Comparison of ENCODE assay signal across 23 mouse cellular contexts in genomic region chr7:29836816-29837215, GRCm38 (mm10). TPM values are rescaled to one million over a fixed set of nuclear protein-coding genes. Genes with fewer than 3 reads are reported as not detected.
DNase-seq lines count a peak whose midpoint lies in the region; ATAC-seq and TF ChIP-seq lines count a peak whose summit lies in the region.
"Had no signal": no experiment of that assay in that cellular context is flagged by ENCODE, and none has a peak within 500 bp of the region (broad histone marks: within the 10 kb centered on the region; RNA-seq: fewer than 3 reads in every experiment).

No protein-coding gene starts in this region.

- H3K27me3 ChIP-seq in embryonic facial prominence, embryonic 14.5 days (replicated peaks; ENCODE audit: control insufficient read depth, insufficient read depth, low read length) = no peaks in the 10 kb centered on the region
- no peaks in the 10 kb centered on the region for H3K27me3 ChIP-seq in embryonic facial prominence, embryonic 10.5 days (replicated peaks; ENCODE audit: low read depth, poor library complexity, severe bottlenecking)
- H3K27me3 ChIP-seq in C2C12 (ENCODE audit: control insufficient read depth, insufficient read depth, insufficient read length) (no peaks in the 10 kb centered on the region), myocyte (ENCODE audit: control insufficient read depth, insufficient read depth, insufficient read length) (no peaks in the 10 kb centered on the region)
- H3K27me3 ChIP-seq: embryonic facial prominence, embryonic 15.5 days; forebrain, embryonic 12.5 days; hindbrain, embryonic 13.5 days; Patski had no signal

- no peak overlapping the region for H3K4me3 ChIP-seq in embryonic facial prominence, embryonic 14.5 days (ENCODE audit: low read depth, low read length)
- no peak overlapping the region for H3K4me3 ChIP-seq in embryonic facial prominence, embryonic 10.5 days
- H3K4me3 ChIP-seq in C2C12 (ENCODE audit: insufficient read depth, poor library complexity, severe bottlenecking) = no peak overlapping the region
- no peak overlapping the region for H3K4me3 ChIP-seq in myocyte
- H3K4me3 ChIP-seq: embryonic facial prominence, embryonic 15.5 days; forebrain, embryonic 12.5 days; heart, embryonic 10.5 days; hindbrain, embryonic 13.5 days had no signal

- H3K36me3 ChIP-seq in embryonic facial prominence, embryonic 14.5 days (ENCODE audit: control insufficient read depth, insufficient read depth, low read length) = peaks cover 19% of the 10 kb centered on the region
- H3K36me3 ChIP-seq in embryonic facial prominence, embryonic 10.5 days (replicated peaks) = peaks cover 25% of the 10 kb centered on the region
- no peaks in the 10 kb centered on the region for H3K36me3 ChIP-seq in C2C12 (ENCODE audit: control insufficient read depth, insufficient read depth)
- H3K36me3 ChIP-seq in myocyte (ENCODE audit: control insufficient read depth, insufficient read depth) = peaks cover 10% of the 10 kb centered on the region

- H3K4me2 ChIP-seq in embryonic facial prominence, embryonic 14.5 days (ENCODE audit: low read depth, low read length) = no peak overlapping the region
- no peak overlapping the region for H3K4me2 ChIP-seq in myocyte (ENCODE audit: low read depth)
- H3K4me2 ChIP-seq: embryonic facial prominence, embryonic 15.5 days; forebrain, embryonic 12.5 days; hindbrain, embryonic 13.5 days had no signal

- H3K9ac ChIP-seq in embryonic facial prominence, embryonic 14.5 days (ENCODE audit: low read depth, low read length) = no peak overlapping the region
- H3K9ac ChIP-seq: embryonic facial prominence, embryonic 15.5 days; forebrain, embryonic 12.5 days; hindbrain, embryonic 13.5 days had no signal

- H3K79me3 ChIP-seq in C2C12 (ENCODE audit: low read depth) = no peaks in the 10 kb centered on the region

- peak; percentile 16 for DNase-seq in embryonic facial prominence, embryonic 14.5 days (ENCODE audit: low spot score)
- no peak for DNase-seq in embryonic facial prominence, embryonic 10.5 days (ENCODE audit: low spot score)
- DNase-seq in retina, postnatal 1 day = peak; percentile 6
- DNase-seq in retina, embryonic 14.5 days (ENCODE audit: low spot score) = no peak
- no peak for DNase-seq in urinary bladder, postnatal 4 days (ENCODE audit: low spot score in 2 of 2)
- DNase-seq: adrenal gland, postnatal 14 days; B cell, adult 2 months; cerebellum, adult 8-10 months; cerebellum, postnatal 14 days; gastrocnemius, postnatal 36 days; heart, adult 18-20 months; heart, postnatal 14 days; kidney, adult 11 months had no signal

- ATAC-seq in embryonic facial prominence, embryonic 14.5 days (ENCODE audit: low read depth) = no peak
- ATAC-seq in erythroblast, adult 5-6 weeks (replicated peaks; ENCODE audit: low FRiP score, poor library complexity, severe bottlenecking) = no peak
- ATAC-seq: activated CD4-positive, CD25-positive, alpha-beta regulatory T cell, adult 4 months; hindbrain, postnatal 0 days; Patski had no signal

- TF ChIP-seq POLR2A in myocyte (IDR thresholded peaks at IDR 0.05; ENCODE audit: insufficient read length, low read depth) = no peak

- 87% methylated on average over 1 of the region's 1 CpGs for WGBS in embryonic facial prominence, embryonic 14.5 days
- WGBS in embryonic facial prominence, embryonic 10.5 days = 98% methylated on average over 1 of the region's 1 CpGs

- no peak for TF ChIP-seq CTCF in C2C12 (IDR thresholded peaks at IDR 0.05; ENCODE audit: control insufficient read depth, insufficient read depth, insufficient read length)

- 0 out of 2 replicates have a peak, but pooled peaks cover 4% of the 10 kb centered on the region for H3K9me3 ChIP-seq in embryonic facial prominence, embryonic 14.5 days (ENCODE audit: control insufficient read depth, low read length)
- H3K9me3 ChIP-seq in embryonic facial prominence, embryonic 10.5 days = no peaks in the 10 kb centered on the region
- H3K9me3 ChIP-seq: embryonic facial prominence, embryonic 15.5 days; forebrain, embryonic 12.5 days; heart, embryonic 10.5 days; hindbrain, embryonic 13.5 days had no signal

- H3K27ac ChIP-seq in embryonic facial prominence, embryonic 14.5 days (replicated peaks; ENCODE audit: low read depth, low read length) = no peak overlapping the region
- H3K27ac ChIP-seq in embryonic facial prominence, embryonic 10.5 days (replicated peaks) = no peak overlapping the region
- H3K27ac ChIP-seq: embryonic facial prominence, embryonic 15.5 days; forebrain, embryonic 12.5 days; heart, embryonic 10.5 days; hindbrain, embryonic 13.5 days; hindbrain, postnatal 0 days had no signal

- H3K4me1 ChIP-seq in embryonic facial prominence, embryonic 14.5 days (ENCODE audit: control insufficient read depth, insufficient read depth, low read length) = no peaks in the 10 kb centered on the region
- H3K4me1 ChIP-seq in embryonic facial prominence, embryonic 10.5 days = no peaks in the 10 kb centered on the region
- H3K4me1 ChIP-seq: embryonic facial prominence, embryonic 15.5 days; forebrain, embryonic 12.5 days; heart, embryonic 10.5 days; hindbrain, embryonic 13.5 days had no signal

- H3K79me2 ChIP-seq in C2C12 (ENCODE audit: control insufficient read depth, insufficient read depth) = no peaks in the 10 kb centered on the region
- H3K79me2 ChIP-seq in myocyte (ENCODE audit: control insufficient read depth, insufficient read depth) = no peaks in the 10 kb centered on the region

- H3ac ChIP-seq in C2C12 (ENCODE audit: control insufficient read depth, insufficient read length, low read depth) = no peak overlapping the region
- H3ac ChIP-seq in myocyte (ENCODE audit: control insufficient read depth, insufficient read length) = no peak overlapping the region

TF ChIP-seq in C2C12, 6 proteins besides CTCF, POLR2A, EP300 and RAD21:
- TF ChIP-seq FOSL1 (IDR thresholded peaks at IDR 0.05; ENCODE audit: insufficient read depth, low read length, poor library complexity, severe bottlenecking) (no peak), USF1 (IDR thresholded peaks at IDR 0.05; ENCODE audit: low read depth) (no peak), MAX (IDR thresholded peaks at IDR 0.05) (no peak), MYOG (IDR thresholded peaks at IDR 0.05; ENCODE audit: control insufficient read depth, extremely low read depth, insufficient read length) (no peak), MYOD1 (IDR thresholded peaks at IDR 0.05; ENCODE audit: control insufficient read depth, insufficient read length, low read depth) (peak; percentile 71), CEBPB (IDR thresholded peaks at IDR 0.05; ENCODE audit: low read depth) (no peak)
TF ChIP-seq in C2C12: peak in this region for 1.

TF ChIP-seq in myocyte, 11 proteins besides CTCF, POLR2A, EP300 and RAD21:
- TF ChIP-seq REST (IDR thresholded peaks at IDR 0.05; ENCODE audit: insufficient read depth, insufficient read length) (no peak), SRF (IDR thresholded peaks at IDR 0.05; ENCODE audit: control insufficient read depth, insufficient read length, low read depth) (no peak), MYOG (IDR thresholded peaks at IDR 0.05; ENCODE audit: control insufficient read depth in 1 of 3, insufficient read depth in 1 of 3, insufficient read length in 2 of 3, low read depth in 2 of 3) (peak in 2 of 3 experiments; percentile 3 to 51), CEBPB (IDR thresholded peaks at IDR 0.05; ENCODE audit: insufficient read depth, poor library complexity, severe bottlenecking) (no peak), POLR2AphosphoS2 (IDR thresholded peaks at IDR 0.05; ENCODE audit: insufficient read length, low read depth) (no peak), MYOD1 (IDR thresholded peaks at IDR 0.05; ENCODE audit: control insufficient read depth in 1 of 3, insufficient read length in 2 of 3, low read depth in 2 of 3) (peak in 2 of 3 experiments; percentile 52 to 72), TCF12 (IDR thresholded peaks at IDR 0.05; ENCODE audit: insufficient read depth, poor library complexity, severe bottlenecking) (peak; percentile 7), TCF3 (IDR thresholded peaks at IDR 0.05; ENCODE audit: insufficient read length, low read depth) (peak; percentile 48), MAX (IDR thresholded peaks at IDR 0.05; ENCODE audit: low read depth) (no peak)

RNA-seq across cellular contexts. Expression of gene Zfp940, which starts 16.7 kb away (rescaled TPM):
- 3.6 and 4.4 TPM in 2 replicates for polyA plus RNA-seq in embryonic facial prominence, embryonic 14.5 days (2014; fragmentation: Nextera tagmentation; extraction: Ambion mirVana)
- polyA plus RNA-seq in embryonic facial prominence, embryonic 10.5 days (2016; fragmentation: Nextera tagmentation; extraction: Ambion mirVana) = 10.1 and 10.7 TPM in 2 replicates
- polyA plus RNA-seq in C2C12 (2012; fragmentation: generic; extraction: Trizol) (1.0 TPM), myocyte (2012; fragmentation: generic; extraction: Trizol) (0.96 TPM)
- total RNA-seq in erythroblast, adult 5-6 weeks (2015; ENCODE audit: low replicate concordance) = 0.63 TPM in 1 of 2 replicates, not detected in the other
- not detected in 2 replicates for total RNA-seq in erythroblast, adult 5-6 weeks (2017; ENCODE audit: low replicate concordance)

RNA-seq across cellular contexts. Expression of gene Zfp790, which starts 20.9 kb away (rescaled TPM):
- 12.8 and 14.5 TPM in 2 replicates for polyA plus RNA-seq in embryonic facial prominence, embryonic 14.5 days (2014; fragmentation: Nextera tagmentation; extraction: Ambion mirVana)
- 15.9 and 16.4 TPM in 2 replicates for polyA plus RNA-seq in embryonic facial prominence, embryonic 10.5 days (2016; fragmentation: Nextera tagmentation; extraction: Ambion mirVana)
- polyA plus RNA-seq in C2C12 (2012; fragmentation: generic; extraction: Trizol) = 2.5 TPM
- 5.1 TPM for polyA plus RNA-seq in myocyte (2012; fragmentation: generic; extraction: Trizol)
- total RNA-seq in erythroblast, adult 5-6 weeks (2015; ENCODE audit: low replicate concordance) = 0.42 and 0.77 TPM in 2 replicates
- 2.6 and 4.5 TPM in 2 replicates for total RNA-seq in erythroblast, adult 5-6 weeks (2017; ENCODE audit: low replicate concordance)

RNA-seq across cellular contexts. Expression of gene Zfp420, which starts 23.0 kb away (rescaled TPM):
- 6.4 and 7.1 TPM in 2 replicates for polyA plus RNA-seq in embryonic facial prominence, embryonic 14.5 days (2014; fragmentation: Nextera tagmentation; extraction: Ambion mirVana)
- polyA plus RNA-seq in embryonic facial prominence, embryonic 10.5 days (2016; fragmentation: Nextera tagmentation; extraction: Ambion mirVana) = 8.1 and 8.6 TPM in 2 replicates
- polyA plus RNA-seq in C2C12 (2012; fragmentation: generic; extraction: Trizol) (0.78 TPM), myocyte (2012; fragmentation: generic; extraction: Trizol) (1.7 TPM)
- 1.5 TPM in 1 of 2 replicates, not detected in the other for total RNA-seq in erythroblast, adult 5-6 weeks (2015; ENCODE audit: low replicate concordance)
- 0.26 and 0.28 TPM in 2 replicates for total RNA-seq in erythroblast, adult 5-6 weeks (2017; ENCODE audit: low replicate concordance)

RNA-seq across cellular contexts. Expression of gene Zfp30, which starts 53.0 kb away (rescaled TPM):
- 9.4 and 10.4 TPM in 2 replicates for polyA plus RNA-seq in embryonic facial prominence, embryonic 14.5 days (2014; fragmentation: Nextera tagmentation; extraction: Ambion mirVana)
- 6.3 and 7.0 TPM in 2 replicates for polyA plus RNA-seq in embryonic facial prominence, embryonic 10.5 days (2016; fragmentation: Nextera tagmentation; extraction: Ambion mirVana)
- polyA plus RNA-seq in C2C12 (2012; fragmentation: generic; extraction: Trizol) (1.4 TPM), myocyte (2012; fragmentation: generic; extraction: Trizol) (3.3 TPM)
- not detected in 2 replicates for total RNA-seq in erythroblast, adult 5-6 weeks (2015; ENCODE audit: low replicate concordance)
- total RNA-seq in erythroblast, adult 5-6 weeks (2017; ENCODE audit: low replicate concordance) = not detected in 2 replicates

Comparison
In these comparisons a context has a peak if more than half of its experiments do, and no peak if none do; other contexts are left out.
1. DNase-seq: peak in embryonic facial prominence, embryonic 14.5 days (single experiment) and retina, postnatal 1 day (single experiment); none in embryonic facial prominence, embryonic 10.5 days (single experiment), retina, embryonic 14.5 days (single experiment) and urinary bladder, postnatal 4 days (0 of 2).